Mouse (Mus musculus) thymus, postnatal 36 days (tissue): Measurements from ENCODE around the gene Sympk.
A peak's percentile ranks its signal among the peaks of the same experiment; 100 is the strongest.

Source experiments
- DNase-seq, 2 experiments: peaks; one replicate each; pipeline ENCODE4 v3.0.0; 2022; ENCODE audit warnings: mixed read lengths in 2 of 2

The Sympk gene

GRCm38 (mm10) chr7:19007026-19007977, 16.9 kb upstream of the Sympk start:
- DNase-seq: no peak

DNA sequence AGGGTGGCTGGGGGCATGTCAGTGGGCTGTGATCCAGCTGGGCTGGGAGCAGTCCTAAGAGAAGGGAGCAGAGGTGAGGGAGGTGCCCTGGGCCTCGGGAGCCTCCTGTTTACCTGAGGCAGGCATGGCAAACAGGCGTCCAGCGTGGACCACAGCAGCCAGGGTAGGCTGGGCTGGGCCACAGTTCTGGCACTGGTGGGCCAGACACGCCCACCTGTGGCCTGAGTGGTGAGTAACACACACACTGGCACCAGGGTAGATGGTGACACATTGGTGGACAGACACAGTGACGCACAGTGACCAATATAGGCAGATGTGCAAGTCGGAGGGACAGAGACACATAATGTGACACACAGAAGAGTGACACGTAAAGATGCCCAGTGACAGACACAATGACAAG, 13.6 kb upstream of the Sympk start:
- DNase-seq: no peak

- DNase-seq: no peak
Observed at GRCm38 (mm10) chr7:19012025-19012621, 12.1 kb upstream of the Sympk start.

GRCm38 (mm10) chr7:19012882-19013281, 11.3 kb upstream of the Sympk start:
- DNase-seq: no peak

DNA sequence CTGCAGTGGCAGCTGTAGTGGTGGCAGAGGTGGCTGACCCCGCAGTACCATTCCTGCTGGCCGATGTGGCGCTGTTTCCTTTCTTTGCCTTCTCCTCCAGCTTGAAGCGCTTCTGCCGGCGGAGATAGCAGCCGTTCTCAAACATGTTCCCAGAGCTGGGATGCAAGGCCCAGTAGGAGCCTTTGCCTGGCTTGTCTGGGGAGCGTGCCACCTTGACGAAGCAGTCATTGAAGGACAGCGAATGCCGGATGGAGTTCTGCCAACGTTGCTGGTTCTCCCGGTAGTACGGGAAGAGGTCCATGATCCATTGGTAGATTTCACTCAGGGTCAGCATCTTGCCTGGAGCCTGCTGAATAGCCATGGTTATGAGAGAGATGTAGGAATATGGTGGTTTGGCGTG, 9.7 kb upstream of the Sympk start:
- DNase-seq: no peak

GRCm38 (mm10) chr7:19016042-19016441, 8.1 kb upstream of the Sympk start:
- no peak for DNase-seq

GRCm38 (mm10) chr7:19017909-19018308, 6.3 kb upstream of the Sympk start:
- DNase-seq: no peak

DNA sequence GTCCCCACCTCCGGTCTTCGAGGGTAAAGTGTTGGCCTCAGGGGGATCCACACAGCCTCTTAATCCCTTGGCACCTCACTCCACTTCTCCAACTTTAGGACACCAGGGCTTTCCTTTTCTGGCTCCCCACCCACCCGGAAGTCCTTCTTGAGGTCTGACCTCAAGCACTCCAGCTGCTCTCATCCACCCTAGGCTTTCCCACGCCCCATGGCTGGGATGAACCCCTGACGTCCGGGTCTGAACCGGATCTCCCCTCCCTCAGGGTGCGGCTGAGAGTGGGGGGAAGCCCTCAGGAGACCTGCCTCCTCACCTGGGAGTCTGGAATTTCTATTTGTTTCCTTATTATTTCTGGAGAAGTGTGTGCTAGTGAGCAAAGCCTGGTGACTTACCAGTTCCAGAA, 3.1 kb upstream of the Sympk start:
- no peak for DNase-seq

- no peak for DNase-seq
Observed at GRCm38 (mm10) chr7:19022189-19022958, 1.8 kb upstream of the Sympk start.

DNA sequence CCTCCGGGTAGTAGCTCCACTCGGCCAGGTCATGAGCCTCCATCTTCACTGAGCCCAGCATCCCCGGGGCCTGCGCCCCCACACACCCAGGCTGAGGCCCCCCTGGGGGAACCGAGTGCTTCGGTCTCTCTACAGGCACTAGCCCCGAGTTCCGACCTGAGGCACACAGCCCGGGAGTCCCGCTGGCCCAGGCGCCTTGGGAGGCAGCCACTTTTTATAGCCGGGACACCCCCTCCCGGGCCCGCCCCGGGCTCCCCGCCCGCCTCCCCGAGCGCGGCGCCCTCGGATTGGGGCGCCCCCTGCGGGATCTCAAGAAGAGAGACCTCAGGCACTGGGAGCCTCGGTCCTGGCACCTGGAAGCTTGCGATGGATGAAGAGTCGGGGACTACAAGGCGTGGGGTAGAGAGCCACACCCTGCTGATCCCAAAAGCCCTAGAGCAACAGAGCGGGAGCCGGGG, 791 bp upstream of the Sympk start, which contains the start of gene Foxa3:
TSS of gene Foxa3 (minus strand) at position 182 of the 458 bp plus-strand sequence.
- peak; percentile 39 to 63 for DNase-seq

GRCm38 (mm10) chr7:19024581-19025255, 541 bp downstream of the Sympk start:
- peak in 1 of 2 experiments; percentile 33 for DNase-seq

DNA sequence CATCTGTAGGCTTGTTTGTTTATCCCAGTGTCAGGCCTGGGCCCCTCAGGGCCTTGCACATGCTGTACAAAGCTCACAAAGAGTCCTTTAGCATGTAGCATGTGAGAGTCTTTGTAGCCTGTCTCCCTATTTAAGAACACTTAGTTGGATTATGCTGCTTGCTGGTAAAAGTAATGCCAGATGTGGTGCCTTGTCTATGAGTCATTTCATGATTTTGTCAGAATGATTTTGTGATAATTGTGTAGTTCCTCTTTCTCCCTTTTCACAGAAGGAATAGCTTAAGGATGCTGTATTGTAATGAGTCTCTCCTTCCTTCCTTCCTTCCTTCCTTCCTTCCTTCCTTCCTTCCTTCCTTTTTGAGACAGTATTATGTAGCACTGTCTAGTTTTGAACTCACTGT, 3.9 kb downstream of the Sympk start:
- DNase-seq: no peak

- DNase-seq: peak; percentile 66
Observed at GRCm38 (mm10) chr7:19029084-19029653, 5.0 kb downstream of the Sympk start.

GRCm38 (mm10) chr7:19031641-19032040, 7.5 kb downstream of the Sympk start:
- no peak for DNase-seq

DNA sequence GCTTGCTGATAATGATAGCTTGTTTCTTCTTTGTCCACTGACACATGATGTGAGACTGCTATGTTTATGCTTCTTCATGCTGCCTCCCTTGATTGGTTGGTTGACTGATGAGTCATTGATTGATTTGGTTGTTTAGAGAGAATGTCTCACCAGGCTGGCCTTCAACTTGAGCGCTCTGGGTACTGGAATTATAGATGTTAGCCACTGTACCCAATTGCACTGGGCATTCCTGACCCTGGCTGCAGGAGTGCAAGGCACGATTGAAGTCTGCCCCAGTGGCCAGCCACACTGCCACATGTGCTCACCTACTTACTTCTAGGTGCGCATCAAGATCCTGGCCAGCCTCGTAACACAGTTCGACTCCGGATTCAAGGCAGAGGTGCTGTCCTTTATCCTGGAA, 20.4 kb downstream of the Sympk start:
- DNase-seq: no peak

DNA sequence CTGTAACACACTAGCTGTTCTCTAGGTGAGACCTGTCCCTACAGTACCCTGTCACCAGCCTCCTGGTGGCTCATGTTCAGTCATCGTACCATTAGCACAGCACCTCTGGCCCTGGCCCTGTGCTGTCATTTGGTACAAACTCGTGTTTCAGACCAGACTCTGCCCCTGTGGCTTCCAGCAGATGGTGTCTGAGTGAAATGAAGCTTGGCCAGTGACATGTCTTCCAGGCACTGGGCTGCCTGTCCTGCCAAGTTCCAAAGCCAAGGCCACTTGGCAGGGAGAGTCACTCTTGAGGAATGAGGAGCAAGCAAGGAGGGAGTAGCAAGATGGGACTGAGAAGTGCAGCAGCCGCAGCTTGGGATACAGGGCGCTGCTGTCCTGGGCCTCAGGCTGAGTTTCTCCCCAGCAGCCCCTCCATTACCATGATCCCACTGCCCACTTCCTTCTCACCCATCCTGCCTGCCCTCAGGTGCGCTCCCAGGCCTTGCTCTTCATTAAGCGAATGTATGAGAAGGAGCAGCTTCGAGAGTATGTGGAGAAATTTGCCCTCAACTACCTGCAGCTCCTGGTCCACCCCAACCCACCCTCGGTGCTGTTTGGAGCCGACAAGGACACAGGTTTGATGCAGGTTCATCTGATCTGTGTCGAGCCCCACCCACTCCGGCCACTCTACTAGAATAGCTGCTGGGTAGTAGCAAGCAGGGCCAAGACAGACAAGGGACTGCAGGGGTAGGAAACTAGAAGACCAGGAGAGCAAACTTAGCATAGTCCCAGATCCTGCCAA, 22.3 kb downstream of the Sympk start:
- no peak for DNase-seq

DNA sequence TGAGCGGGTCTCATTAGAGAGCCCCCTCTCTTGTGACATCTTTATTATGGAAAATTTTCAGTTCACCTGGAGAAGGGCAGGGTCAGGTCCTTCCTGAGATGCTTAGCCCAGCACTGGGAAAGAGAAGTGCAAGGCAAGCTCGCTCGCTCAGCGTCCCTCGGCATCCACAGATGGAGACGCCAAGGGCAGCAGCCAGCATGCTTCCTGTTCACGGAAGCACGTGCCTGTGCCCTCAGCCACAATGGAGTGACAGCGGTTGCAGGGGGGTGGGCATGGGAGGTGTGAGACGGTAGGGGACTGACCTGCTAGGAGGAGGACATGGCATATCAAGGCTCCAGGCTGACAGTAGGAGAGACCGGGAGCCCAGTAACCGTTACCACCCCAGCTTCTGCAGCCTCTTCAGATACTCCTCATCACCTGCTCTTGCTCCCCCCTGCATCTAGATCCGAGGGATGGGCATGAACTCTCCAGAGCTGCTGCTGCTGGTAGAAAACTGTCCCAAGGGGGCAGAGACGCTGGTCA, 23.9 kb downstream of the Sympk start:
- DNase-seq: no peak

- no peak for DNase-seq
Observed at GRCm38 (mm10) chr7:19049252-19049651, 25.1 kb downstream of the Sympk start.

GRCm38 (mm10) chr7:19050172-19050571, 26.0 kb downstream of the Sympk start:
- no peak for DNase-seq

GRCm38 (mm10) chr7:19051161-19051560, 27.0 kb downstream of the Sympk start:
- no peak for DNase-seq
